Mouse (Mus musculus) stomach, embryonic 14.5 days (tissue): ENCODE measurements around the gene Socs7. TPM values are rescaled to one million over a fixed set of nuclear protein-coding genes. Genes with fewer than 3 reads are reported as not detected.

Experiments
- ATAC-seq: fragments of 200-750 bp; cut with Nextera tagmentation; 2 replicates; pipeline ENCODE4 v1.8.0; 2017; ENCODE audit warnings: low read depth, moderate TSS enrichment; ENCODE audit not compliant: insufficient number of reproducible peaks, insufficient read depth, low FRiP score
- H3K27ac ChIP-seq: fragments of 300-500 bp; sonication (generic); 2 replicates; pipeline ENCODE4 v1.5.1; 2014; ENCODE audit warnings: mild to moderate bottlenecking, low read length, moderate library complexity, mixed read lengths
- H3K27me3 ChIP-seq: fragments of 300-500 bp; sonication (generic); 2 replicates; pipeline ENCODE4 v1.6.1; 2014; ENCODE audit warnings: low read length, control low read depth, mixed read lengths; ENCODE audit not compliant: control insufficient read depth, insufficient read depth
- H3K36me3 ChIP-seq: fragments of 300-500 bp; sonication (generic); 2 replicates; pipeline ENCODE4 v1.6.1; 2014; ENCODE audit warnings: mild to moderate bottlenecking, control low read depth, low read length, moderate library complexity, mixed read lengths; ENCODE audit not compliant: control insufficient read depth, insufficient read depth
- H3K4me1 ChIP-seq: fragments of 300-500 bp; sonication (generic); 2 replicates; pipeline ENCODE4 v1.6.1; 2014; ENCODE audit warnings: low read length, control low read depth, mixed read lengths; ENCODE audit not compliant: control insufficient read depth, insufficient read depth
- H3K4me2 ChIP-seq: fragments of 300-500 bp; sonication (generic); replicated peaks from 2 replicates; pipeline ENCODE4 v1.6.1; 2014; ENCODE audit warnings: low read depth, low read length, control low read depth
- H3K4me3 ChIP-seq: fragments of 300-500 bp; sonication (generic); 2 replicates; pipeline ENCODE4 v1.5.1; 2014; ENCODE audit warnings: low read depth, low read length, control low read depth
- H3K9ac ChIP-seq: fragments of 300-500 bp; sonication (generic); replicated peaks from 2 replicates; pipeline ENCODE4 v1.6.1; 2014; ENCODE audit warnings: low read depth, mild to moderate bottlenecking, control low read depth, low read length, moderate library complexity, mixed read lengths
- H3K9me3 ChIP-seq: fragments of 300-500 bp; sonication (generic); 2 replicates; pipeline ENCODE4 v1.6.1; 2016; ENCODE audit warnings: low read depth, low read length, control low read depth; ENCODE audit not compliant: control insufficient read depth
- WGBS: fragments of 180-500 bp; shearing (Covaris S2); extraction: QIAGEN DNeasy Blood & Tissue Kit; methylation state at CpG from one replicate; pipeline ENCODE4 v1.1.7; 2014; 5-methylcytosine and 5-hydroxymethylcytosine counted together
- polyA plus RNA-seq: library from polyadenylated mRNA; unstranded; fragments of >200 nt; fragmentation: Nextera tagmentation; extraction: Ambion mirVana; gene quantifications from 2 replicates; pipeline ENCODE4 v1.2.1, GENCODE M21; 2014

Gene Socs7
- polyA plus RNA-seq, 1 experiment from 2014 or later, result 3.0 TPM

DNA sequence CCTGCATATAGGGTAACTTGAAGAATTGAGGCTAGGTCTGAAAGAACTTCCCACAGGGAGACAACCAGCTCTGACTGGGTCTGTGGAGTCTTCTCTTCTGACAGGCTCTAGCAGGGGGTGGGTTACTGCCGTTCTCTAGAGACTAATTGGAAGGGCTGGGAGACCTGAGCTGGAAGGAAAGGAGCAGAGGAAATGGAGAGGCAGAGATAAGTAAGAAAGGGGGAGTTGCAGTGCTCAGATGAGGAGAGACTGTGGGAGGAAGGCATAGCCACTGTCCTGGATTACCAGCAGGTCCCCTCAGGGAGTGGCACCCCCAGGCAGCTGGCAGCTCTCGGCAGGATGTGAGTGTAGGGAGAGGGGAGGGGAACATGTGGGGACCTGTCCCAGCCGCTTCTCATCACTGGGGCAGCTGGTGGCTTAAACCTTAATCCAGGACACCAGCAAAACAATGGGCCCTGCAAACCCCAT, 79.3 kb downstream of the Socs7 start:
- H3K27me3 ChIP-seq, result no peaks in the 10 kb centered on the region
- H3K4me3 ChIP-seq, result peak overlapping the region; percentile 68
- peaks cover 24% of the 10 kb centered on the region for H3K36me3 ChIP-seq
- WGBS, result 3% methylated on average over 3 of the region's 3 CpGs
- ATAC-seq, result no peak
- peaks cover 60% of the 10 kb centered on the region for H3K4me1 ChIP-seq
- no peaks in the 10 kb centered on the region for H3K9me3 ChIP-seq
- H3K27ac ChIP-seq, result peak overlapping the region; percentile 78; the same call in 1 of the 2 replicates
- H3K9ac ChIP-seq, result no peak overlapping the region
- H3K4me2 ChIP-seq, result peak overlapping the region; percentile 73

DNA sequence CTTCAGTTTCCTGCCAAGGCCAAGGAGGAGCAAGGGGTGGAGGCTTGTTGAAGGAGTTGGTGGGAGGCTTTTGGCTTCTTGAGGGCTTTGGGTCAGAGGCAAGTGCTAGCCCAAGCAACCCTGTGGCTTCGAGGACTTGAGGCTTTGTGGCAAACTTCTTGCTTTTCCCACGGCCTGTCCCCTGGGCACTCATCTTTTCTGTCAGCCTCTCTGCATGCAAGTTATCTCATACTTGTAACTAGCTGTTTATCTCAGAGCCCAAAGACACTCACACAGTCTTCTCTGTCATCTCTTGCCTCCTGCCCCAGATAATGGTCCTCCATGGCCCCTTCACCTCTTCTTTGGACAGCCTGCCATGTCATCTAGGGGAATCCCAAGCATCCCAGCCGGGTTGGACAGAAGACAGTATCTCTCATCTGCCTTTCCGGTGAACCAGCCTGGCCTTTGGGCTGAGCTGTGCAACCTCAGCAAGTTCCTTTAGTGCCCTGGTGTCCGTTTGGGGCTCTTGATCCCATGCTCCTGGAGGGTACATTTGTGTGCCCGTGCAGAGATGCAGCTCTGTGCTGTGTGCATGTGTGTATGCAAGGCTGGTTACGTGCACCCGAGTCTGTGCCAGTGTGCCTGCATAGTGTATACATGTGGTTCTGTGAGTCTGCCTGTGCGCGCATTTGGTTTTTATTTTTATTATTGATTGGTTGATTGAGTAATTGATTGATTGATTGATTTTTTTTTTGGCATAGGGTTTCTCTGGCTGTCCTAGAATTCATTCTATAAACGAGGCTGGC, 80.7 kb downstream of the Socs7 start:
- H3K27ac ChIP-seq, result peak overlapping the region; percentile 78; the same call in 1 of the 2 replicates
- peaks cover 31% of the 10 kb centered on the region for H3K36me3 ChIP-seq
- peaks cover 48% of the 10 kb centered on the region for H3K4me1 ChIP-seq
- H3K9ac ChIP-seq, result no peak overlapping the region
- H3K4me2 ChIP-seq, result peak overlapping the region; percentile 73; the same call in 1 of the 2 replicates
- WGBS, result 80% methylated on average over 11 of the region's 11 CpGs
- ATAC-seq, result no peak
- no peaks in the 10 kb centered on the region for H3K27me3 ChIP-seq
- H3K4me3 ChIP-seq, result 0 out of 2 replicates have a peak overlapping the region, but pooled peaks have one; percentile 68
- no peaks in the 10 kb centered on the region for H3K9me3 ChIP-seq

DNA sequence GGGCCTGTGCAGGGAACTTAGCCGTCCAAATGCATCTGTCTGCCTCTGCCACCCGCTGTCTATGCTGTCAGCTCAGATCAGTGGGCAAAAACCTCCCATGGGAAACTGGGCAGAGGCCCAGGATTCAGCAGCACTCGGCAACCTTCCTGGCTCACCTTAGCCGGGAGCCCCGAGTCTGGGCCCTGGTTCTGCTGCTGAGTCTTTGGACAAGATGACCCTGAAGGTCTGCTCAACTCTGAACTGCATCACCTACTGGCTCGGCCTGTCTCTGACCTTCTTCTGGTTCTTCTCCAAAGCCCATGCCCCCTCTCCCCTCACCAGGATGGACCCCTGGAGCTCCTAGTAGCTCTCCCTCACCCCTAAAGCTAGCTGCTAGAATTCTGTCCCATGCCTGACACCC, 83.2 kb downstream of the Socs7 start:
- WGBS, result 60% methylated on average over 6 of the region's 6 CpGs
- peaks cover 39% of the 10 kb centered on the region for H3K4me1 ChIP-seq
- H3K9ac ChIP-seq, result no peak overlapping the region

DNA sequence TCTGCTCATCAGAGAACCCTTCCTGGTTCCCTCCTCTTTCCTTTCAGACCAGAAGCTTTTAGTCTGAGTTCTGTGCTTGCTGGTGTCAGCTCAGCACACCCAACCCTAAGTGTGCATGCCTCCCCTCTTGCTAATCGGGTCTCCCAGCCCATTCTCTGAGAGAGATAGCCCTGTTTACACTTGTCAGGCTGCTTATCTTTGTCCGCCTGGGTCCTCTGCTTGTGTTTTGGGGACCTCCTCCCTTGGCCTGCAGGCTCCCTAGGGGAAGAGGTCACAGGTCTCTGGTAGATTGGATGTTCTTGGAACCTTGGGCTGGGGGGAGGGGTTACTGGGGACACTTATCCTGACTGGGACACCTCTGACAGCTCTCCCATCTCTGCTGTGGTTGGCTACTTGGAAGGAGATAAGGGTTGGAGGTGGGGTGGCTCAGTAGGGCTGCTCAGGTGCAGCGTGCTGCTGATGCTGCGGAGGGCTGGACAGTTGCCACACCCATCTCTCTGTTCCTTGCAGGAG, 83.7 kb downstream of the Socs7 start:
- H3K27me3 ChIP-seq, result no peaks in the 10 kb centered on the region
- no peak overlapping the region for H3K4me3 ChIP-seq
- ATAC-seq, result peak; percentile 20; the same call in 1 of the 2 replicates
- WGBS, result 40% methylated on average over 4 of the region's 4 CpGs
- H3K4me1 ChIP-seq, result peaks cover 39% of the 10 kb centered on the region
- peaks cover 43% of the 10 kb centered on the region for H3K36me3 ChIP-seq
- no peak overlapping the region for H3K27ac ChIP-seq
- no peaks in the 10 kb centered on the region for H3K9me3 ChIP-seq
- H3K4me2 ChIP-seq, result no peak overlapping the region
- no peak overlapping the region for H3K9ac ChIP-seq

More for the DNA sequence above, 83.2 kb downstream of the Socs7 start:
- no peaks in the 10 kb centered on the region for H3K27me3 ChIP-seq
- H3K4me2 ChIP-seq, result no peak overlapping the region
- peaks cover 43% of the 10 kb centered on the region for H3K36me3 ChIP-seq
- no peak overlapping the region for H3K4me3 ChIP-seq
- H3K27ac ChIP-seq, result no peak overlapping the region
- no peak for ATAC-seq
- no peaks in the 10 kb centered on the region for H3K9me3 ChIP-seq

DNA sequence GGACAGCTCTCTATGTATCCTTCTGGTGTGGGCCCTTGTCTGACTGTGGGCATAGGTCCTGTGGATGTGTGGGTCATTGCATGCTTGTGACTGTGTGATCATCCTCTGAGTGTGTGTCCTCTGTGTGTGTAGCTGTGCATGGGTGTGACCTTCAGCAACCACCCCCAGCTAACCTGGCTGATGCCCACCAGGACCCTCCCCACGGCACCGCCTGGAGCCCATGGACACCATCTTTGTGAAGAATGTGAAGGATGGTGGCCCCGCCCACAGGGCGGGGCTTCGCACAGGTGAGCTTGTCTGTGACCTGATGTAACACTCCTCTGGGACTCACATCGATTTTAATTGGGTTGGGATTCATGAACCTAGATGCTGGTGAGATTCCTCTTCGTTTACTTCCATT, 85.6 kb downstream of the Socs7 start:
- Histone ChIP-seq H3K9me3 (no peaks in the 10 kb centered on the region), H3K9ac (no peak overlapping the region), H3K27me3 (no peaks in the 10 kb centered on the region), H3K4me1 (peaks cover 26% of the 10 kb centered on the region), H3K4me3 (no peak overlapping the region), H3K4me2 (no peak overlapping the region), H3K36me3 (peaks cover 61% of the 10 kb centered on the region), H3K27ac (no peak overlapping the region)
- WGBS, result 80% methylated on average over 7 of the region's 7 CpGs
- no peak for ATAC-seq

Other genes starting within 250 kb of the Socs7 start
- 0.20 TPM in 1 of 2 replicates, not detected in the other for gene Tbx21, start 247.2 kb upstream of the Socs7 start, polyA plus RNA-seq
- gene Tbkbp1, start 211.1 kb upstream of the Socs7 start, polyA plus RNA-seq, result 3.7 TPM in 2 replicates
- gene Kpnb1, start 174.7 kb upstream of the Socs7 start, polyA plus RNA-seq, result 65.1 and 67.7 TPM in 2 replicates
- gene Npepps, start 81.9 kb upstream of the Socs7 start, polyA plus RNA-seq, result 90.7 and 101 TPM in 2 replicates
- gene Mrpl45, start 46.8 kb upstream of the Socs7 start, polyA plus RNA-seq, result 42.3 and 43.3 TPM in 2 replicates
- 0.16 and 0.24 TPM in 2 replicates for gene Gpr179, start 10.5 kb upstream of the Socs7 start, polyA plus RNA-seq
- 6.4 and 6.5 TPM in 2 replicates for gene Arhgap23, start 53.0 kb downstream of the Socs7 start, polyA plus RNA-seq
- gene 4933428G20Rik, start 137.8 kb downstream of the Socs7 start, polyA plus RNA-seq, result 0.35 TPM in 1 of 2 replicates, not detected in the other
- 0.49 and 0.64 TPM in 2 replicates for gene Srcin1, start 213.6 kb downstream of the Socs7 start, polyA plus RNA-seq